Mouse (Mus musculus): ENCODE data around the gene Fkbp6.

DNA sequence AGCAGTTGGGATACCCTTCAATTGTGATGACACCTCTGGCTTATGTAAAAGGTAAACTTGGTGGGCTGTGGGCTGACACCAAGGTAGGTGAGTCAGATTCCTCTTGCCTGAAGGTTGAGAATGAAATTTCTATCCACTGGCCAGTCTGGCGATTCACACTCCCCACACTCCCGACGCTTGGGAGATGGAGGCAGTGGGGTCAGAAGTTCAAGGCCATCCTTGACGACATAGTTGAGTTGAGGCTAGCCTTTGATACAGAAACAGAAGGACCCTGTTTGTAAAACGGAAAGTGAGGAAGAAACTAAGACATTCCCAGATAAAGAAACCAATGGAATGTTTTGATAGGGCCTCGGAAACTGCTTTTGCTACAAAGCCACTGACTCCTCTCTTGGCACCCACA, 49.5 kb upstream of the Fkbp6 start:
- TF ChIP-seq CTCF (IDR thresholded peaks at IDR 0.05; ENCODE audit: low read depth) (no peak), EP300 (IDR thresholded peaks at IDR 0.05; ENCODE audit: low read depth) (no peak)

Data from heart, postnatal 0 days (tissue).